Mouse (Mus musculus) embryo, embryonic 11 days (tissue): Measurements from ENCODE around the gene Srxn1.

Experiments
- DNase-seq: peaks from one replicate; pipeline ENCODE4 v3.0.0-alpha.2; 2015

Srxn1 gene

GRCm38 (mm10) chr2:152090486-152090885 is 14.8 kb upstream of the Srxn1 start:
- no peak for DNase-seq

- peak; percentile 57 for DNase-seq
These were observed 13.8 kb upstream of the Srxn1 start for GRCm38 (mm10) chr2:152091342-152092056.

GRCm38 (mm10) chr2:152092927-152093326 is 12.4 kb upstream of the Srxn1 start:
- peak; percentile 60 for DNase-seq

- DNase-seq, result peak; percentile 76
These were observed 11.9 kb upstream of the Srxn1 start for GRCm38 (mm10) chr2:152093356-152093792.

GRCm38 (mm10) chr2:152094856-152095545 is 10.3 kb upstream of the Srxn1 start:
- DNase-seq, result peak; percentile 50

GRCm38 (mm10) chr2:152096922-152097321 is 8.4 kb upstream of the Srxn1 start:
- DNase-seq, result no peak

GRCm38 (mm10) chr2:152097916-152098315 is 7.4 kb upstream of the Srxn1 start:
- DNase-seq, result no peak

GRCm38 (mm10) chr2:152099538-152099937 is 5.8 kb upstream of the Srxn1 start:
- DNase-seq, result no peak

GRCm38 (mm10) chr2:152101761-152102160 is 3.6 kb upstream of the Srxn1 start:
- DNase-seq, result no peak

- no peak for DNase-seq
These were observed 2.9 kb upstream of the Srxn1 start for GRCm38 (mm10) chr2:152102369-152102768.

- DNase-seq, result no peak
These were observed 502 bp upstream of the Srxn1 start for GRCm38 (mm10) chr2:152104711-152105317.

GRCm38 (mm10) chr2:152106225-152106595 is 894 bp downstream of the Srxn1 start:
- DNase-seq, result no peak

- DNase-seq, result no peak
These were observed 1.3 kb downstream of the Srxn1 start for GRCm38 (mm10) chr2:152106597-152106996.

- no peak for DNase-seq
These were observed 3.4 kb downstream of the Srxn1 start for GRCm38 (mm10) chr2:152108702-152109101.

- DNase-seq, result no peak
These were observed 4.1 kb downstream of the Srxn1 start for GRCm38 (mm10) chr2:152109386-152109785.

GRCm38 (mm10) chr2:152111311-152111710 is 6.0 kb downstream of the Srxn1 start:
- no peak for DNase-seq

- DNase-seq, result peak; percentile 92
These were observed 6.6 kb downstream of the Srxn1 start for GRCm38 (mm10) chr2:152111920-152112319.

GRCm38 (mm10) chr2:152112490-152112889 is 7.2 kb downstream of the Srxn1 start:
- no peak for DNase-seq

GRCm38 (mm10) chr2:152112970-152113369 is 7.7 kb downstream of the Srxn1 start:
- DNase-seq, result no peak

GRCm38 (mm10) chr2:152114057-152114975 is 9.0 kb downstream of the Srxn1 start:
- DNase-seq, result peak; percentile 87

- no peak for DNase-seq
These were observed 12.4 kb downstream of the Srxn1 start for GRCm38 (mm10) chr2:152117694-152118093.

- no peak for DNase-seq
These were observed 14.0 kb downstream of the Srxn1 start for GRCm38 (mm10) chr2:152119228-152119865.
